Mouse (Mus musculus) embryonic facial prominence, embryonic 12.5 days (tissue): ENCODE measurements around the gene Aox3. TPM values are rescaled to one million over a fixed set of nuclear protein-coding genes. Genes with fewer than 3 reads are reported as not detected.

Experiments
- ATAC-seq: fragments of 200-750 bp; cut with Nextera tagmentation; 2 replicates; pipeline ENCODE4 v1.8.0; 2017; ENCODE audit not compliant: insufficient number of reproducible peaks, insufficient read depth, low FRiP score, low TSS enrichment
- H3K27ac ChIP-seq: fragments of 300-500 bp; sonication (generic); 2 replicates; pipeline ENCODE4 v1.5.1; 2016; ENCODE audit warnings: mild to moderate bottlenecking
- H3K27me3 ChIP-seq: fragments of 300-500 bp; sonication (generic); 2 replicates; pipeline ENCODE4 v1.6.1; 2016; ENCODE audit warnings: mild to moderate bottlenecking, moderate library complexity
- H3K36me3 ChIP-seq: fragments of 300-500 bp; sonication (generic); 2 replicates; pipeline ENCODE4 v1.6.1; 2016; ENCODE audit warnings: mild to moderate bottlenecking
- H3K4me1 ChIP-seq: fragments of 300-500 bp; sonication (generic); 2 replicates; pipeline ENCODE4 v1.6.1; 2016
- H3K4me2 ChIP-seq: fragments of 300-500 bp; sonication (generic); replicated peaks from 2 replicates; pipeline ENCODE4 v1.6.1; 2016; ENCODE audit warnings: mild to moderate bottlenecking, moderate library complexity
- H3K4me3 ChIP-seq: fragments of 300-500 bp; sonication (generic); 2 replicates; pipeline ENCODE4 v1.5.1; 2016; ENCODE audit warnings: mild to moderate bottlenecking
- H3K9ac ChIP-seq: fragments of 300-500 bp; sonication (generic); 2 replicates; pipeline ENCODE4 v1.6.1; 2016; ENCODE audit warnings: mild to moderate bottlenecking, moderate library complexity
- H3K9me3 ChIP-seq: fragments of 300-500 bp; sonication (generic); 2 replicates; pipeline ENCODE4 v1.6.1; 2016; ENCODE audit warnings: mild to moderate bottlenecking, moderate library complexity
- WGBS: fragments of 180-500 bp; shearing (Covaris S2); methylation state at CpG from one replicate; pipeline ENCODE4 v1.1.7; 2016; 5-methylcytosine and 5-hydroxymethylcytosine counted together
- polyA plus RNA-seq: library from polyadenylated mRNA; unstranded; fragments of >200 nt; fragmentation: Nextera tagmentation; extraction: Ambion mirVana; gene quantifications from 2 replicates; pipeline ENCODE4 v1.2.1, GENCODE M21; 2016

Gene Aox3
- polyA plus RNA-seq, 1 experiment from 2014 or later: 0.95 TPM

DNA sequence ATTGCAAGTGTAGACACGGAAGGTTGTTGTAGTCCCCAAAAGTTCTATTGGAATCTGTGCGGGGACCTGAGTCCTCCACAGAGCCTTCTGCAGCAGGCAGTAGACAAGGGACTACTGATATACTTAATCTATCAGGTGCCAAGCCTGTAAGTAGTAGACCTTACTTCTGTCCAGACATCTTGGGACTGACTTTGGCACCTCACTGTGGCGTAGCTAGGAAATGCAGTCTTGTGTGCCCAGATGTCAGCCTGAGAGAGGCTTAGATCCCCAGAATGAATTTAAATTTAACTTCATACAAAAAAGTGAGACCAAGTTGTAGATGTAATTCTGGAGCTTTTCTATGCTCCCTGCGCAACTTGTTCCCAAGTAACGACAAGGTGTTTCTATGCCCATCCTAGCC is 33.2 kb upstream of the Aox3 start:
- Histone ChIP-seq H3K36me3 (no peaks in the 10 kb centered on the region), H3K4me3 (no peak overlapping the region), H3K4me2 (no peak overlapping the region), H3K9ac (no peak overlapping the region), H3K4me1 (no peaks in the 10 kb centered on the region), H3K27ac (no peak overlapping the region), H3K9me3 (no peaks in the 10 kb centered on the region), H3K27me3 (no peaks in the 10 kb centered on the region)
- no peak for ATAC-seq
- 87% methylated on average over 5 of the region's 5 CpGs for WGBS

DNA sequence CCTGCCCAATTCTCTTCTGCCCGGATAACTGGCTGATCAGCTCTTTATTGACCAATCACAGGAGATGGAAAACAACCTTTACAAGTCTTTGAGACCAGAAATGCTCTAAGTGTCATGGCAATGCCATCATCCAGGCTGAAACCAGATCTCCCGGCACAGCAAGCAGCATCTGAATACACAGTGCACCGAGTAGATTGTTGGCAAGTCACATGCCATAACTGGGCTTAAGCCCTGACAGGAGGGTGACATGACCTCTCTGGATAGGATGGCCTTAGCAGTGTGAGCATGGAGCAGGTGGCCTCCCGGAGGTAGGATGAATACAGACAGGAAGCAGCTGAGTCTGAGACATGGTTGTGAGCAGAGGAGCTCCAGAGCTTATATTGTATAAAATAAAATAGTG is 32.5 kb upstream of the Aox3 start:
- no peak for ATAC-seq
- 82% methylated on average over 4 of the region's 4 CpGs for WGBS

DNA sequence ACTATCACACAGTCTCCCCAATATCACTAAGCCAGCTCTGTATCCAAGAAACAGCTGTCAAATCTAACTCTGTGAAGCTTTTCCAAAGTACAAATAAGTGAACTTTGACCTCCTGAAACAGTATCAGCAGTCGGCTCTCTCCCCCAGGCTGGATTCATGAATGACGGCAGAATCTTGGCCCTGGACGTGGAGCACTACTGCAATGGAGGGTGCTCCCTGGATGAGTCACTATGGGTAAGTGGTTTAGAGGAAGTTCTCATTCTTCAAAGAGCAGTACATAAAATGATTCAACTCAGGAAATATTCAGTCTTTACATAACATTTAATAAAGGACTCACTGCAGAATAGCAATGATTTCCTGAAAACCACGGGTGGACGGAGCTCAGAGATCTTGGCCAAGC is 31.6 kb upstream of the Aox3 start:
- Histone ChIP-seq H3K27me3 (no peaks in the 10 kb centered on the region), H3K4me2 (no peak overlapping the region), H3K9me3 (no peaks in the 10 kb centered on the region), H3K27ac (no peak overlapping the region), H3K36me3 (no peaks in the 10 kb centered on the region), H3K4me1 (no peaks in the 10 kb centered on the region), H3K4me3 (no peak overlapping the region), H3K9ac (no peak overlapping the region)
- WGBS: 81% methylated on average over 5 of the region's 5 CpGs
- ATAC-seq: no peak

More for the DNA sequence above, 32.5 kb upstream of the Aox3 start:
- Histone ChIP-seq H3K4me1 (no peaks in the 10 kb centered on the region), H3K9ac (no peak overlapping the region), H3K4me3 (no peak overlapping the region), H3K4me2 (no peak overlapping the region), H3K27me3 (no peaks in the 10 kb centered on the region), H3K27ac (no peak overlapping the region), H3K9me3 (no peaks in the 10 kb centered on the region), H3K36me3 (no peaks in the 10 kb centered on the region)

DNA sequence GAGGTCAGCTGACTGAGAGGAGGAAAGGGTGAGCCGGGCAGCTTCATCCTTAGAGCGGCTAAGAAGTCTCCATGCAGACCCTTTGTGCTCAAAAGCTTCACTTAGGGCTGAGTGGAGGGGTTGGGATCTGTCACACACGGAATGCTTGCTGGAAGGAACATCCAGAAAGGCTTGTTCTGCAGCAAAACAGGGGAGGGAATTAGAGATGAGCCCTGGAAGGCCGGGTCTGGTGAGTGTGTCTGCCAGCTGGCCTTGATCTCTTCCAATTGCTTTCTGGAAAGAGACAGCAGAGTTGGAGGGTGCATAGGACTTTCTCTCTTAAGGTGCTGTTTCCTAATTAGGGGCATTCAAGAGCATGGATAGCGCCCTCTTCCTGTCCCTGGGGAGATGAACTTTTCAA is 23.6 kb upstream of the Aox3 start:
- no peak overlapping the region for H3K4me3 ChIP-seq
- H3K4me1 ChIP-seq: no peaks in the 10 kb centered on the region
- H3K9me3 ChIP-seq: no peaks in the 10 kb centered on the region
- 56% methylated on average over 5 of the region's 5 CpGs for WGBS
- no peak for ATAC-seq
- no peaks in the 10 kb centered on the region for H3K36me3 ChIP-seq
- no peak overlapping the region for H3K4me2 ChIP-seq
- H3K27me3 ChIP-seq: no peaks in the 10 kb centered on the region
- no peak overlapping the region for H3K27ac ChIP-seq
- no peak overlapping the region for H3K9ac ChIP-seq

DNA sequence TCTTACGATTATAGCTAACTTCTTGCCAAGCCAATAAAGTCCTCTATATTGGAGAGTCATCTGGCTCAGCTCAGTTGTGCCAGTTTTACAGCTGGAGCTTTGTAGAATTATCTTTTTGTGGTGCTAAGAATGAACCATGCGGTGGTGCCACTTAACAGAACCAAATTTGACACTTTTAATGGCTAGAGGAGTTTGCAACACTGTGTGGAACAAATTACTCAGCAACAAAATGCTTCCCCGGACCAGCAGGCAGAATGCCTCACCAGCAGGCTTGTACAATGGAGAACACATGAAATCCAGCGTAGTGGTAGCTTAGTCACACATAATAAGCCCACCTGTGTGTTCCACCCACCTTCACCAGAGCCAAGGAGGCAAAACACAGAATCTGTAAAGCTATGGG is 22.7 kb upstream of the Aox3 start:
- H3K9me3 ChIP-seq: no peaks in the 10 kb centered on the region
- no peaks in the 10 kb centered on the region for H3K4me1 ChIP-seq
- H3K27ac ChIP-seq: no peak overlapping the region
- no peak overlapping the region for H3K4me2 ChIP-seq
- H3K4me3 ChIP-seq: no peak overlapping the region
- no peaks in the 10 kb centered on the region for H3K27me3 ChIP-seq
- ATAC-seq: no peak
- H3K36me3 ChIP-seq: no peaks in the 10 kb centered on the region
- WGBS: 83% methylated on average over 4 of the region's 4 CpGs
- no peak overlapping the region for H3K9ac ChIP-seq

DNA sequence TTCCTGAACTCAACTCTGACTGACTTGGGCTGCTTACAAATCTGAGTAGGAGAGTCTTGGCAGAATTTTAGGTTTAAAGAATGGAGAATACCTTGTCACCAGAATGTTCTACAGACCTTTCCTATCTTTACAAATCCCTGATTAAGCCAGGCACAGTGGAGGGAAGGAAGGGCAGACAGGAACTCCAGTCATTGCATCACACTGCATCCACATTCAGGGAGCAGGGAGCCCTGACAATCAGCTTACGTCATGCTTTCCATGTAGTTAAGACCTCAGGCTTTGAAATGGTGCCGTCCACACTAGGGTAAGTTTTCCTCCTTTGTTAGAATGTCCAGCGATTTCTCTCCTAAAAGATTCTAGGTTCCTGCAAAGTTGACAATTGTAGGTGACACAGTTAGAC is 21.7 kb upstream of the Aox3 start:
- no peaks in the 10 kb centered on the region for H3K9me3 ChIP-seq
- no peaks in the 10 kb centered on the region for H3K27me3 ChIP-seq
- H3K4me2 ChIP-seq: no peak overlapping the region
- no peak overlapping the region for H3K27ac ChIP-seq
- H3K9ac ChIP-seq: no peak overlapping the region
- no peaks in the 10 kb centered on the region for H3K36me3 ChIP-seq
- 83% methylated on average over 3 of the region's 3 CpGs for WGBS
- H3K4me1 ChIP-seq: no peaks in the 10 kb centered on the region
- no peak overlapping the region for H3K4me3 ChIP-seq
- no peak for ATAC-seq

DNA sequence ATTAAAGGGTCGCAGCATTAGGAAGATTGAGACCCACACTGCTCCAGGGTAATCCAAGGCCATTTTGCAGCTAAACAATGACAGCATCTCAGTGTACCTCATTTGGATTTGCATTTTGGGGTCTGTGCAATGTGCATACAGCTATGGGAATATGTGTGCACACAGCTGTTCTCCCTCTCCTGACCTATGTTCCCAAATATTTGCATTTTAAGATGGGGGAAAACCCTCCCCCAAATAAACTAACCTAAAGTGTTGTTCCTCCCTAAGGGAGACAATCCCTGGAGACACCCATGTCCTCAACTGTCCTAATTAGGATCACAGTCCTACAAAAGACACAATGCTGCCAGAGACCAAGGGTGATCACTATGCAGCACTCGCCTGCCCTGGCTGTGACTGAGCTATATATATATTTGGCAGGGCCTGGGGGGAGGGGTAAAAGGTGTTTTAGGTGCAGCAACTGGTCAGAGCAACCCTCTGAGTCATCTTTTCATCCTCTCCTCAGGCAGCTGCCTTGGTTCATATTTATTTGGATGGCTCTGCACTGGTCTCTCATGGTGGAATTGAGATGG is 20.9 kb upstream of the Aox3 start:
- no peak for ATAC-seq
- 75% methylated on average over 2 of the region's 2 CpGs for WGBS
- H3K36me3 ChIP-seq: no peaks in the 10 kb centered on the region
- H3K27ac ChIP-seq: no peak overlapping the region
- H3K9ac ChIP-seq: no peak overlapping the region
- H3K4me1 ChIP-seq: no peaks in the 10 kb centered on the region
- no peaks in the 10 kb centered on the region for H3K9me3 ChIP-seq
- H3K4me2 ChIP-seq: no peak overlapping the region
- no peak overlapping the region for H3K4me3 ChIP-seq
- no peaks in the 10 kb centered on the region for H3K27me3 ChIP-seq

DNA sequence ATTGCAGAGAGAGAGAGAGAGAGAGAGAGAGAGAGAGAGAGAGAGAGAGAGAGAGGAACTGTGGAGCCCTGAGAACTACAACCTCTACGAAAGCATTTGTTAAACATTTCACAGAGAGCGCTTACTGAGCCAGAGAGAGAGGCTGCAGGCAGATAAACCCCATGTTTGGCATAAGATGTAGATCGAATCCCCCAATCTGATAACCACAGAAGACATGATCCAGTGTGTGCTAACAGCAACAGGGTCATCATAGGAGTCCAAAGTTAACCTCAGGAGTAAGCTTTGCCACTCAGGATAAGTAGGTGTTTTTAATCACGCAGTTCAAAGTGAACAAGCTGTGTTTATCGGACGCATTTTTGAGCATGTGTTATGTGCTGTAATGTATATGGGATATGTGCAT is 15.6 kb upstream of the Aox3 start:
- Histone ChIP-seq H3K9ac (no peak overlapping the region), H3K4me2 (no peak overlapping the region), H3K9me3 (no peaks in the 10 kb centered on the region), H3K27ac (no peak overlapping the region), H3K36me3 (no peaks in the 10 kb centered on the region), H3K27me3 (no peaks in the 10 kb centered on the region), H3K4me3 (no peak overlapping the region), H3K4me1 (no peaks in the 10 kb centered on the region)
- WGBS: 90% methylated on average over 6 of the region's 6 CpGs
- ATAC-seq: no peak

DNA sequence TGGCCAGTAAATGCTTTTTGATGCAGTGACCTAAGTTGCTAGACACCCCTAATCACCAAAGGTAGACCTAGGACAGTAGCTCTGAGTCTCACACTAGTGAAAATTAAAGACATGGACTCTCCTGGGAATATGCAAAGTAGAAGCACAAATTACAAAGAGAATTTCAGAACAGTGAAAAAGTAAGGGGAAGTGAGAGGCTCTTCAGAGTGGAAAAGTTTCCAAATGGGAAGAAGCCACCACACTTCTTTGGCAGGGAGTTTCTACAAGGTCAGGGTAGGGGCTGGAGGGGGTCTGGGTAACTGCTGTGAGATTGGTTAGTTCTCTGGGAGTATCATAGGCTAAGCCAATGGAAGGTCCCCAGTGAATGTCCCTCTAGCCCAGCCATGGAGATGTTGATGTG is 13.8 kb upstream of the Aox3 start:
- no peak for ATAC-seq
- Histone ChIP-seq H3K27ac (no peak overlapping the region), H3K27me3 (no peaks in the 10 kb centered on the region), H3K4me2 (no peak overlapping the region), H3K9me3 (no peaks in the 10 kb centered on the region), H3K36me3 (no peaks in the 10 kb centered on the region), H3K4me3 (no peak overlapping the region), H3K9ac (no peak overlapping the region), H3K4me1 (no peaks in the 10 kb centered on the region)

DNA sequence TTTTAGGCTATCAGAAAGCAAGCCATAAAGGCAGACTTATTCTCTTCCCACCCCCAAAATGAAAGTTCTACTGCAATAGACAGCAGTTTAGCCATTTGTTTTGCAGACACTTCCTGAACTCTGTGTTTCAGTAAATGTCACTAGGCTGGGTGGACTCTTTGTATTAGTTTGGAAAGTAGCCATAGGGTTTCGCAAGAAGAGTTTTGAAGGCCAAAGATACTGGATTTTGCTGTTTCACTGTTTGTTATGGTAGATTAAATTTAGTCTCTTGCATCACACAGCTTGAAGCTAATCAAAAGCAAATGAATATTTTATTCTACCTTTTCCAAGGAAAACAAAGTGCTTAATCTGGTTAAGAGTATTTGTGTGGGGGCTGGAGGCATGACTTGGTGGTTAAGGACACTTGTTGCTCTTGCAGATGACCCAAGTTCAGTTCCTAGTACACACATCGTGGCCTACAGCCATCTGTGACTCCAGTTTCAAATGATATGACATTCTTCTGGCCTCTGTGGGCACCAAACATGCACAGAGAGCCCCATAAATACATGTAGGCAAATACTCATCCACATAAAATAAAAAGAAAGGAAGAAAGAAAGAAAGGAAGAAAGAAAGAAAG is 11.3 kb upstream of the Aox3 start:
- H3K27ac ChIP-seq: no peak overlapping the region
- H3K4me3 ChIP-seq: no peak overlapping the region
- H3K9me3 ChIP-seq: no peaks in the 10 kb centered on the region
- H3K4me2 ChIP-seq: no peak overlapping the region
- H3K4me1 ChIP-seq: no peaks in the 10 kb centered on the region
- no peaks in the 10 kb centered on the region for H3K27me3 ChIP-seq
- 72% methylated on average over 2 of the region's 2 CpGs for WGBS
- no peak for ATAC-seq
- no peaks in the 10 kb centered on the region for H3K36me3 ChIP-seq
- no peak overlapping the region for H3K9ac ChIP-seq

DNA sequence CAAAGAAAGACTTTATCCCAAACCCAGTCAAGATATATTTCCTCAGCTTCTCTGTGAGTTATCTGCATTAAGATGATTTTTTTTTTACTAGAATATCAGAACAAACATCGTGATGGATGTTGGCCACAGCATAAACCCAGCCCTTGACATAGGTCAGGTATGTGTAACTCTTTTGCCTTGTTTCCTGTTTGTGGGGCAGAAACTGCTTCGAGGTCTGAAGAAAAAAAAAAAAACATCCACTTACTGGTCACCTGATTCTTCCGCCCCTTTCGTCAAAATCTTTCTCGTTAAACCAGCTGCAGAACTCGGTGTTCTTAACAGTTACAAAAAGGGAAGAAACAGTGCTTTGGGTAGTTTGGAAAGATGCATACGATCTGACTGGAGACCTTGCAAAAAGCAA is 10.4 kb upstream of the Aox3 start:
- Histone ChIP-seq H3K4me2 (no peak overlapping the region), H3K9ac (no peak overlapping the region), H3K27me3 (no peaks in the 10 kb centered on the region), H3K36me3 (no peaks in the 10 kb centered on the region), H3K9me3 (no peaks in the 10 kb centered on the region), H3K27ac (no peak overlapping the region), H3K4me1 (no peaks in the 10 kb centered on the region), H3K4me3 (no peak overlapping the region)
- WGBS: 69% methylated on average over 7 of the region's 7 CpGs
- ATAC-seq: no peak

DNA sequence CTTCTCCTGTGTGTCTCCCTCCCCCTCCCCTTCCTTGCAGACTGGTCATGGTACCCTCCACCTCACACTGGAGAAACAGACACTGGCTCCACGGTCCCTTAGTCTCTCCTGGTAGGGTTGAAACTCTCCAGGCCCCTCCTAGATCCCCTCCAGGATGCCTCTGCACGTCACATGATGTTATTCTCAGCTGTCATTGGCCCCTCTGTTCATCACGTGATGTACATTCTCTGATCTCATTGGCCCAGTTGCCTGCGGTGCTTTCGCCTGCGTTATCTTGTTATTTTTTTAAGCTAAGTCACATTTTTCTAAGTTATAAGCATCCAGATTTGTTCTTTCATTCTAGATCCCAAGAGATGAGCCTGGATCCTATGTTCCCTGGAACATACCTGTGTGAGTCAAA is 7.2 kb upstream of the Aox3 start:
- Histone ChIP-seq H3K4me1 (no peaks in the 10 kb centered on the region), H3K9ac (no peak overlapping the region), H3K27ac (no peak overlapping the region), H3K27me3 (no peaks in the 10 kb centered on the region), H3K9me3 (no peaks in the 10 kb centered on the region), H3K4me2 (no peak overlapping the region), H3K36me3 (no peaks in the 10 kb centered on the region), H3K4me3 (no peak overlapping the region)
- ATAC-seq: no peak
- WGBS: 86% methylated on average over 6 of the region's 6 CpGs

DNA sequence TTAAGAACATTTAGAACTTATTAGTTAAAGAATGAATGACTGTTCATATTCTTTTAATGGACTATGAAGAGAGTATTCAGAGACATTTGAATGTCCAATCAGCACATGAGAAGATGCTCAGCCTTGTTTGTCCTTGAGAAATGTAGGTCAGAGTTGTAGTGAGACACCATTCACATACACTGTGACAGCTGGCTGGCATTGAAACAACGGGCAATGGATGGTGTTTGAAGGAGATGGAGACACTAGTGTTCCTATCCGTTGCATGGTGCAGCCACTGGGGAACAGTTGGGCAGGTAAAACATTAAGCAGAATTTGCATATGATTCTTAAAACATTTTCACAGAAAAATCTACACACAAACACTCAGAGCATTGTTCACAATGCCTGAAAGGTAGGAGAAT is 5.9 kb upstream of the Aox3 start:
- ATAC-seq: no peak
- H3K36me3 ChIP-seq: no peaks in the 10 kb centered on the region
- H3K27me3 ChIP-seq: no peaks in the 10 kb centered on the region
- H3K9ac ChIP-seq: no peak overlapping the region
- 81% methylated on average over 2 of the region's 2 CpGs for WGBS
- H3K9me3 ChIP-seq: no peaks in the 10 kb centered on the region
- H3K4me3 ChIP-seq: no peak overlapping the region
- H3K27ac ChIP-seq: no peak overlapping the region
- no peak overlapping the region for H3K4me2 ChIP-seq
- 0 out of 2 replicates have a peak, but pooled peaks cover under 1% of the 10 kb centered on the region for H3K4me1 ChIP-seq
